Mouse (Mus musculus) left cerebral cortex, postnatal 14 days (tissue): ENCODE data around the gene Nit1. TPM values are rescaled to one million over a fixed set of nuclear protein-coding genes. Genes with fewer than 3 reads are reported as not detected.

ENCODE experiments used
- DNase-seq, 2 experiments: peaks; one replicate each; pipeline ENCODE4 v3.0.0; 2021 to 2022; ENCODE audit warnings: low spot score in 2 of 2, mixed read lengths in 1 of 2
- intact Hi-C: fragments of 180-260 bp; cut with DNase I; formaldehyde crosslinking; loops from one replicate; pipeline ENCODE4 v1.15.1; 2025
- long read RNA-seq, 2 experiments: library from polyadenylated mRNA; stranded (forward); transcript quantifications; one replicate each; pipeline ENCODE4 v2.0.0; 2021
- total RNA-seq, 2 experiments: library from RNA; stranded (reverse); gene quantifications; 2 replicates each; pipeline ENCODE4 v1.2.3; 2021

Gene Nit1
- total RNA-seq = 10 to 100 TPM; 41.0 to 44.4 TPM
- long read RNA-seq, experiment 1, transcript Nit1-202 (7 exons, 1,335 nt) = major isoform, 7 of 43 reads
- long read RNA-seq, experiment 1, partial matches to known transcripts = 6 of 43 reads
- long read RNA-seq, experiment 1, other reads (novel, unspliced or antisense) = 28 of 43 reads
- long read RNA-seq, experiment 2, transcript Nit1-205 (5 exons, 2,932 nt) = major isoform, 5 of 26 reads
- long read RNA-seq, experiment 2, partial matches to known transcripts = 3 of 26 reads
- long read RNA-seq, experiment 2, other reads (novel, unspliced or antisense) = 13 of 26 reads

- intact Hi-C loops = no loop called here
- peak; percentile 87 to 92 for DNase-seq
Measured at GRCm38 (mm10) chr1:171345225-171346094, at the start of gene Nit1, which contains the start of gene Pfdn2. Nit1 (minus strand) TSS chr1:171345646. Pfdn2 (plus strand) TSS chr1:171345670.

GRCm38 (mm10) chr1:171390101-171390500 is 44.7 kb upstream of the Nit1 start:
- intact Hi-C loops = no loop called here
- no peak for DNase-seq

- DNase-seq = peak; percentile 42 to 55
- intact Hi-C loops = no loop called here
Measured at GRCm38 (mm10) chr1:171388376-171389102, 43.1 kb upstream of the Nit1 start, which contains the start of gene Arhgap30. Arhgap30 (plus strand) TSS chr1:171388954.

- intact Hi-C loops = no loop called here
- DNase-seq = no peak
Measured at GRCm38 (mm10) chr1:171387099-171387498, 41.7 kb upstream of the Nit1 start.

GRCm38 (mm10) chr1:171385171-171385570 is 39.7 kb upstream of the Nit1 start:
- intact Hi-C loops = no loop called here
- DNase-seq = no peak

GRCm38 (mm10) chr1:171384361-171384760 is 38.9 kb upstream of the Nit1 start:
- intact Hi-C loops = no loop called here
- no peak for DNase-seq

GRCm38 (mm10) chr1:171382096-171382620 is 36.7 kb upstream of the Nit1 start:
- intact Hi-C loops = no loop called here
- no peak for DNase-seq

- intact Hi-C loops = loop anchor here (5.0 kb wide), 1 partner anchor 97 kb away; no protein-coding TSS in a partner anchor
Measured at GRCm38 (mm10) chr1:171379935-171380599, 34.6 kb upstream of the Nit1 start.

GRCm38 (mm10) chr1:171378298-171378697 is 32.9 kb upstream of the Nit1 start:
- DNase-seq = no peak
- intact Hi-C loops = loop anchor here (5.0 kb wide), 1 partner anchor 99 kb away; no protein-coding TSS in a partner anchor

More at GRCm38 (mm10) chr1:171379935-171380599, 34.6 kb upstream of the Nit1 start:
- peak; percentile 75 to 86 for DNase-seq

GRCm38 (mm10) chr1:171375646-171376097 is 30.2 kb upstream of the Nit1 start:
- no peak for DNase-seq
- intact Hi-C loops = loop anchor here (5.0 kb wide), 1 partner anchor 102 kb away; no protein-coding TSS in a partner anchor

GRCm38 (mm10) chr1:171373946-171374345 is 28.5 kb upstream of the Nit1 start:
- DNase-seq = no peak
- intact Hi-C loops = no loop called here

- no peak for DNase-seq
- intact Hi-C loops = no loop called here
Measured at GRCm38 (mm10) chr1:171372880-171373279, 27.4 kb upstream of the Nit1 start.

GRCm38 (mm10) chr1:171369845-171370556 is 24.6 kb upstream of the Nit1 start, which contains the start of gene Nectin4:
Nectin4 (plus strand) TSS chr1:171370099.
- intact Hi-C loops = loop anchor here (10.0 kb wide), 1 partner anchor 195 kb away; no protein-coding TSS in a partner anchor
- no peak for DNase-seq

- intact Hi-C loops = loop anchor here (10.0 kb wide), 1 partner anchor 199 kb away; no protein-coding TSS in a partner anchor
- no peak for DNase-seq
Measured at GRCm38 (mm10) chr1:171365934-171366333, 20.5 kb upstream of the Nit1 start.

- intact Hi-C loops = loop anchor here (2.0 to 10.0 kb wide), 4 partner anchors 51 to 203 kb away; partner anchors contain the start of genes Alyref2 and Usf1
Measured at GRCm38 (mm10) chr1:171361106-171362103, 16.0 kb upstream of the Nit1 start.

GRCm38 (mm10) chr1:171360656-171361055 is 15.2 kb upstream of the Nit1 start, which contains the start of gene Klhdc9:
Klhdc9 (minus strand) TSS chr1:171360798.
- intact Hi-C loops = loop anchor here (2.0 to 10.0 kb wide), 4 partner anchors 52 to 204 kb away; partner anchors contain the start of genes Alyref2 and Usf1
- DNase-seq = peak; percentile 90 to 98

More at GRCm38 (mm10) chr1:171361106-171362103, 16.0 kb upstream of the Nit1 start:
- DNase-seq = peak; percentile 81 to 84
